Mouse (Mus musculus): Measurements from ENCODE around the gene Atp5d.

- TF ChIP-seq POLR2A (IDR thresholded peaks at IDR 0.05; ENCODE audit: borderline replicate concordance, extremely low read depth, low read depth, low read length) (no peak), CTCF (IDR thresholded peaks at IDR 0.05; ENCODE audit: insufficient read depth, low read length) (no peak)
These were observed 40.9 kb downstream of the Atp5d start, which contains the start of gene Efna2 for GRCm38 (mm10) chr10:80179068-80180051.

All from lung, adult 2 months (tissue).